Mouse (Mus musculus) embryo, embryonic 11.5 days (tissue): Measurements from ENCODE around the gene Polr2e.

Experiments used
- DNase-seq: peaks from one replicate; pipeline ENCODE4 v3.0.0-alpha.2; 2012; ENCODE audit warnings: low read depth, low spot score

The Polr2e gene

DNA sequence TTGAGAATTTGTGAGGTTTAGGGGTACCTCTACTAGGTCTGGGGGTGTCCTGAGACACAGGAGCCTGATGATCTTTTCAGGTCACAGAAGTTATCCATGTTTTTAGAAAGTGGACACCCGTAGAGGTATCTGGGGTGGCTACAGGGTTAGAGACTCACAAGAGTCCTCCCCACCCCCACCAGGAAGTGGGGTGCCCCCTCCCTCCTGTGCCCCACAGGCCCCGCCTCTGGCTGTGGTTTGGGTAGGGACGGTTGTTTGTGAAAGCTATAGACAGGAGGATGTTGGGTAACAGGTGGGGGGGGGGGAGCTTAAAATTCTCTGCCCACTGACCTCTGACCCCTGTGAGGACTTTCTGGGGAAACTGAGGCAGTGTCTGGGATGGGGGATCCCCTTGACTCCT is 22.2 kb downstream of the Polr2e start:
- no peak for DNase-seq

DNA sequence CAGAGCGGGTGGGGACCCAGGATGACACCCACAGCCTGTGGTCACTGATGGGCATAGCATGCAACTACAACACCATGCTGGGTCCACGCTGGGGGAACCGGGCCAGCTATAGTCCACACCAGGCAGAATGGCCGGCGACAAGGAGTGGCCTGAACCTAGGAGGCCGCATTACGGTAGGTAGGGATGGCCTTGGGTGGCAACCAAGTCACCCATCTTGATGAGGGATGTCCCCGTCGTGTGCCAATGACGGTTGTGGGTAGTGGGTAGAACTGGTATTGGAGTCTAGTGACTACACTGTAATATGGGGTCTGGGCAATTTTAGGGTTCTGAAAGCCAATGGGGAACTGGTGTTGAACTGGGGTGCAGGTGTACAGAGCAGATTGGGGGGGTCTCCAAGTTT is 22.7 kb downstream of the Polr2e start:
- DNase-seq, result no peak

DNA sequence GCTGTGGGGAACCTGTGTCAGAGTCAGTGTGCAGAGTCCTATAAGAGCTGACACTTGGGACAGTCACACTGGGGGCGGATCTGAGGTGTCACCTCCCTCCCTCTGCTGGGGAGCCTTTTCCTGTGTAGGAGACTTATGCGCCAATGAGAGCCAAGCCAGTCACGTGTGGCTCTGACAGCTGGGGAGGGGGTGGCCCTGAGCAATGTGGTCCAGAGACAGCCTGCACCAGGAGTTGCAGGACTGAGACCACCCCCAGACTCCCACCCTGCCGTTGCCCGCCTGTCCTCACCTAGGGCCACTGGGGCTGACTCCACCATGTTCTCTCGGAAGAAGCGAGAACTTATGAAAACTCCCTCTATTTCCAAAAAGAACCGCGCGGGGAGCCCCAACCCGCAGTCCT is 23.1 kb downstream of the Polr2e start, which contains the start of gene Arhgap45:
TSS of gene Arhgap45 (plus strand) at position 143 of the 400 bp plus-strand sequence.
- DNase-seq, result no peak

DNA sequence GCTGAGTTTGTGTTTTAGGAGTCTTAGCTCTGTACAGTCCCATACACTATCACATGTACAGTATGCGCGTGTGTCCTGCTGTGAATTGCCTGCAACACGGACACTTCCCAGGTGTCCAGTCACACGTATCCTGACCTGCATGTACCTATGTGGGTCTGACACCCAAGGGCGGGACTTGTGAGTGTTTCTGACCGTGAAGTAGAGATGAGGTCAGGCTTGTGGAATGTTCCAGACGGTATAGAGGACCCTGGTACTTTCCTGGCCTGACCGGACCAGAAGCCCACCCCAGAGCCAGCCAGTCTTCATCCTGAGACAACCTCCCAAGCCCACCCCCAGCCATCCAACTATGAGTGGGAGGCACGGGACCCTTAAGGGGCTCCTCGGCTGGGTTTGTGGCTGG is 24.0 kb downstream of the Polr2e start:
- DNase-seq, result no peak

DNA sequence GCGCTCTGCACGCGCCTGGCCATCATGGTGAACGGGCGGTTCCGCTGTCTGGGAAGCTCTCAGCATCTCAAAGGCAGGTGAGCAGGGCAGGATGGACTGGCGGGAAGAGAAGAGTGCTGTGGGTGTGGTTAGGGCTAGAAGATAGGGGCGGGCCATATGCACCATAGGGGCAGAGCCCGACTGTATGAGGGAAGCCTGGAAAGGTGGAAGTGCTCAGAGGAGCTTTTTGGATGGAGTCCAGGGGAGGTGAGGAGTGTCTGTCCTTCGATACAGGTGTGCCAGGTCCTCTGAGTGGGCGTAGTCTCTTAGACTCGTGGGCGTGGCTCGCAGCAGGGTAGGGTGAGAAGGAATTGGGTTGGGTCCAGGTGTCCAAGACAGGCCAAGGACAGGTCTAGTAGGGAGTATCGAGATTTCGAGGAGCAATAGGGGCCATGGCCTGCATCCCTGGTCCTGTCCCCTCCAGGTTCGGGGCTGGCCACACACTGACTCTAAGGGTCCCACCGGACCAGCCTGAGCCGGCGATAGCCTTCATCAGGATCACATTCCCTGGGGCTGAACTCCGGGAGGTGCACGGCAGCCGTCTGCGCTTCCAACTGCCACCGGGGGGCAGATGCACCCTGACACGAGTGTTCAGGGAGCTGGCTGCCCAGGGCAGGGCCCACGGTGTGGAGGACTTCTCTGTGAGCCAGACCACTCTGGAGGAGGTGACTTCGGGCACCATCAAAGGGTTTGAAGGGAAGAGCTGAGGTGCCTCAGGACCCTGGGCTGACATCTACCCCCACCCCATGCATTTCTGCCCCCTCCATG is 24.9 kb downstream of the Polr2e start:
- DNase-seq, result no peak

DNA sequence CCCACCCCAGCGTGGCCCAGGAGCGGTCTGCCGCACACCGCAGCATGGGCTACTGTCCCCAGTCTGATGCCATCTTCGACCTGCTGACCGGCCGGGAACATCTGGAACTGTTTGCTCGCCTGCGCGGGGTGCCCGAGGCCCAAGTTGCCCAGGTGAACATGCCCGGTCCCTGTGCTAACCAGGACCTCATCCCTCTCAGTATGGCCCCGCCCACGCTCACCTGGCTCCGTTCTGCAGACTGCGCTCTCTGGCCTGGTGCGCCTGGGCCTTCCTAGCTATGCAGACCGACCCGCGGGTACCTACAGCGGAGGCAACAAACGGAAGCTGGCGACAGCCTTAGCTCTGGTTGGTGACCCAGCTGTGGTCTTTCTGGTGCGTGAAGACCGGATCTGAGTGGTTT is 26.0 kb downstream of the Polr2e start:
- DNase-seq, result no peak

DNA sequence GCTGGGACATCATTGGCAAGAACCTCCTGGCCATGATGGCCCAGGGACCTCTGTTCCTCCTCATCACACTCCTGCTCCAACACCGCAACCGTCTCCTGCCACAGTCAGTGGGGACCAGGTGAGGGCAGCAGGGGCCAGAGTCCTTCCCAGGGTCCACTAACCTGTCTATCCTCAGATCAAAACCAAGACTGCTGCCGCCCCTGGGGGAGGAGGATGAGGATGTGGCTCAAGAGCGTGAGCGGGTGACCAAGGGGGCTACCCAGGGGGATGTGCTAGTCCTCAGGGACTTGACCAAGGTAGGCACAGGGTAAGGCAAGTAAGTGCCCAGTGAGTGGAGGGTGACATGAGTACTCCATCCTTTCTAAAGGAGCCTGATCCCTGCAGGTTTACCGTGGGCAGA is 27.9 kb downstream of the Polr2e start:
- DNase-seq, result no peak

DNA sequence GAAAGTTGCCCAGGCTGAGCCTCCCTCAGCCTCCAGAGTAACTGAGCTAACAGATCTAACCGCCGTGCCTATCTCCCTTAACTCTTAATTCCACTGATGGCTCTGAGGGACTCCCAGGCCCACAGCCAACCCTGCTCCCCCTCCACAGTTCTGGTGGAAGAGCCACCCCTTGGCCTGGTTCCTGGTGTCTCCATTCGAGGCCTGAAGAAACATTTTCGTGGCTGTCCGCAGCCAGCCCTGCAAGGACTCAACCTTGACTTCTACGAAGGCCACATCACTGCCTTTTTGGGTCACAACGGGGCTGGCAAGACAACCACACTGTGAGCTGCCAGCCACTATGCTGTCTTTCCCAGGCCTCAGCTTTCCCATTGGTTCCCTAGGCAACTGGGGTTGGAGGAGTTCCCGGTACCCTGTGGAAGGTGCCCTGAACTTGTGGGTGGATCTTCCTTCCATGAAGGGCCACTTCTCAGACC is 35.3 kb downstream of the Polr2e start:
- no peak for DNase-seq

DNA sequence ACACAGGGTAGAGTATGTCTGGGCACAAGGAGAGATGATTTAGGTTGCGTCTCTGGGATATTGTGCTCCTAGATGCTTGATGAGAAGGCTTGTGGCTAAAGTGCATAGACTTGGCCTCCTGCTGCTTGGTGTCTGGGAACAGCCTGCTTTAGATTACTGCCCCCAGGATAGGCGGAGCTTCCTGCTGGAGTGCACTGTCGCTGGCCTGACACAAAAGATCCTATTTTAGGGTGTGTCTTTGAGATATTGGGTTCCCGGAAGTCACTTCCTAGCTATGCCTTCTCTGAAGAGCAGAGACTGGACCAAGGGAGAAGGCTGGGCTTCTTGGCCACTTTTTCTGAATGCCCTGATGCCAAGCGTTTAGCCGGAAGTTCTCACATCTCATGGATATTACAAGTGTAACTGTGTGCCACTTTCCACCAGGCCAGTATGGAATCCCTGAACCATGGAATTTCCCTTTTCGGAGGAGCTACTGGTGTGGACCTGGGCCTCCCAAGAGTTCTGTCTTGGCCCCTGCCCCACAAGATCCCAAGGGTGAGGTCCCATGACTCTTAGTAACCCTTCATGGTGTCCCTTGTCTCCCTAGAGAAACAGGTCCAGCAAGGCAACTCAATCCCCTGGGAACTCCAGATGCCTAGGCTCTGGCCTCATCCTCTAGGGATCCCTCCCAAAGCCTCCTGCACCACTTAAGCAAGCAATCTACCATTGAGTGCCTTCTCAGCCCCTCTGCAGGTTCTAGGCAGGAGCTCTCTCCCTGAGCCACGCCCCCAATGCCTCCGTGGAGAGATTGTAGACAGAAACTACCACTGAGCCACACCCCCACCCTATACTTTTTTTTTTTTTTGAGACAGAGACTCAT is 36.0 kb downstream of the Polr2e start:
- no peak for DNase-seq

DNA sequence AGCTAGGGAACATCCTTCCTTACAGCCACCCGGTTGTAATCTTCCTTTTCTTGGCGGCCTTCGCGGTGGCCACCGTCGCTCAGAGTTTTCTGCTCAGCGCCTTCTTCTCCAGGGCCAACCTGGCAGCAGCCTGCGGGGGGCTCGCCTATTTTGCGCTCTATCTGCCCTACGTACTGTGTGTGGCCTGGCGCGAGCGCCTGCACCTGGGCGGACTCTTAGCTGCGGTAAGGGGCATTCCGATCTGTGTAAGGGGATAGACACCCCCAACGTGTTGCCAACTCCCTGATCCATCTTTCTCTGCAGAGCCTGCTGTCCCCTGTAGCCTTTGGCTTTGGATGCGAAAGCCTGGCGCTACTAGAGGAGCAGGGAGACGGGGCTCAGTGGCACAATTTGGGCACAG is 36.8 kb downstream of the Polr2e start:
- DNase-seq, result no peak

DNA sequence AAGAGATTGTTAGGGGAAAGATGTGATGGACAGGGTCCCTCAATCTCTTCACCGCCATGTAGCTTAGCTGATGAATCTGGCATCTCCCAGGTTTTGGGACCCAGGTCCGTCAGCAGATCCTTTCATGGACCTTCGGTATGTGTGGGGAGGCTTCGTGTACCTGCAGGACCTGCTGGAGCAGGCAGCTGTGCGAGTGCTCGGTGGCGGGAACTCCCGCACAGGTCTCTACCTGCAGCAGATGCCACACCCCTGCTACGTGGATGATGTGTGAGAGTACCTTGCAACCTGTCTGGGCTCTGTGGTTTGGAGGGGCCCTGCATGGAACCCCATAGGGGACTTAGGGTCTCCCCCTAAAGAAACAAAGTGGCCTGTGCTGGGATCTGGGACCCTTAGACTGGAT is 37.6 kb downstream of the Polr2e start:
- no peak for DNase-seq

DNA sequence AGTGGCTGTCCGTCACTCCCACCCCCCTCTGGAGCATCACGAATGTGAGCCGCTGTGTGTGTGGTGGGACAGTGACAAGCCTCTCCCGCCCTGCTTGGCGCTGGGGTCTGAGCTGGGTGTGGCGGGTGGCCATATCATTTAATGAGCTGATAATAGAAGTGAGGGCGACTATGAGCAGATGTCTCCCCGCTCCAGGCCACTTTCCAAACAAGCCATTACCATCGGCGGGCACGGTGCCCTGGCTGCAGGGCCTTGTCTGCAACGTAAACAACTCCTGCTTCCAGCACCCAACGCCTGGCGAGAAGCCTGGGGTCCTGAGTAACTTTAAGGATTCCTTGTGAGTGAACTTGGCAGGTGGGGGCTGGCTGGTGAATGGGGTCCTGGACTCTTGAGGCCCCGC is 41.8 kb downstream of the Polr2e start:
- no peak for DNase-seq

DNA sequence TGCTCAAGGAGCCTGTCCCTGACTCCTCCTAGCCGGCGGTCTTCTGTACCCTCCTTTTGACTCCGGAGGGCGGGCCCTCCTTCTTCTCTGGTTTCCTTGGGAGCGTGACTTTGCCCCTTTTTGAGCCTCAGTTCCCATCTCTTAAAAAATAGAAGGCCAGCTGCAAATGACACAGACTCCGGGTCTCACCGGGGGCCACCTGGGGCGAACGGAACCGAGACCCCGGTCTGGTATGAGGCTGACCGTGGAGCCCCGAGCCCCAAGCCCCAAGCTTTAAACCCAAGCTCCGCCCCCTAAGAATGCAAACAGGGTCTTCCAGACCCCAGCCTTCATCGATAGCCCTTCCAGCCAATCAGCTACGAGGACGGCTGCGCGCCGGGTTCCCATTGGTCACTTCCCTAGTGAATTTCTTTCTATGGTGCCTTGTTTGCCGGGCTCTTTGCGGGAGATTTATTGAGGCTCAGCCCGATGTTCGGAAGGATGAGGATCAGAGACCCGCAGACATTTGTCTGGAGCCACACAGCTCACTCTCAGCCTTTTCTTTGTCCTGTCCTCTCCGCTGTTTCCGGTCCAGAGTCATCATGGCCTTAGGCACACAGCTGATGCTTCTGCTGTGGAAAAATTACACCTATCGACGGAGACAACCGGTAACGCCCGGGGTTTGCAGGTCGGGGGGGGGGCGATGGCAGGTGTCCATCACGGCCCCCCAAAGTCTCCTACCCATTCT is 42.4 kb downstream of the Polr2e start:
- DNase-seq, result peak; percentile 82

DNA sequence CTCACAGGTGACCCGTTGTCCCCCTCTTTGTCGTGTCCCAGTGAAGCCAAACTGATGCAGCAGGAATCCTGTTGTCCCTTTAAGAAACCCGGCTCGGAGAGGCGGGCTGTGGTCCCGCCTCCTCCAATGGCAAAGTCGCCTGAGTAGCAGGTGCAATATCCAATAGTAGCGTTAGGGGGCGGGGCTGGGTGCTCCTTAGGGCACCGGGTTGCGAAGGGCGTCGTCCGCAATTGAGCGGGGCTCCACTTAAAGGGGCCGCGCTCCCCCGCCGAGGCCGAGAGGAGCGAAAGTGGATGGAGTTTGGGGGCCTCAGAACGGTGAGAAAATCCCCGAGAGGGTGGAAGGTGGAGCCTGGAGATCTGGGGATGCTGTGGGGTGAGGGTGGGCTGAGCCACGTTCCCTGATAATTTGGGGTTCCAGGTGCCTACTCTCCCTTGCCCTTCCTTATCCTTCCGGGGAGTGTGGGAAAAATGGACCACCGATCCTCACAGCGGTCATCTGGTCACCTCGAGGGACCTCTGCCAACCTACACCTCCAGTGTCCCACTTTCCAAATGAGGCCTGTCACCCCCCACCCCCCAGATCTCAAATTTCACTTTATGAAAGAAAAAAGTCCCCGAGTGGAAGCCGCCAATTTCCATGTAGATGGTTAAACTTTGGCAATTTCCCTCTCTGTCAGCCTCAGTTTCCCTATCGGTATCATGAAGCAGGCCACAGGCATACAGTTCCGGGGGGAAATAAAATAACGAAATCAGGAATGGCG is 43.1 kb downstream of the Polr2e start, which contains the start of gene Abca7:
TSS of gene Abca7 (plus strand) at position 223 of the 762 bp plus-strand sequence.
- peak; percentile 94 for DNase-seq

DNA sequence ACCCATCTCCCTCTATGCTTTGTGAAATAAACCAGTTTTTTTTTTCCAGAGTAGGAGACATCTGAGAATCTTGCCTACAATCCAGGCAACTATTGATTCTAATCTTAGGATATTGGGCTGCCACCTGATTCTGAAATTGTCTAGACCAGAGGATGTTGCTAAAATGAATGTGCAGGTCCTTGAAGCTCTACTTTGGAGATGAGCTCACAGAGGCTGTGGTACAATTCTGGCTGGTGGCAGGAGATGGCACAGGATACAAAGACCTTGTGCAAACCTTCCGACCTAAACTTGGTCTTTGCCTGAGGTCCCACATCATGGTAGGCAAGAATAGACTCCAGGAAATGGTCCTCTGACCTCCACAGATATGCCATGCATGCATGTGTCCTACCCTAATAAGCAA is 44.0 kb downstream of the Polr2e start:
- no peak for DNase-seq

DNA sequence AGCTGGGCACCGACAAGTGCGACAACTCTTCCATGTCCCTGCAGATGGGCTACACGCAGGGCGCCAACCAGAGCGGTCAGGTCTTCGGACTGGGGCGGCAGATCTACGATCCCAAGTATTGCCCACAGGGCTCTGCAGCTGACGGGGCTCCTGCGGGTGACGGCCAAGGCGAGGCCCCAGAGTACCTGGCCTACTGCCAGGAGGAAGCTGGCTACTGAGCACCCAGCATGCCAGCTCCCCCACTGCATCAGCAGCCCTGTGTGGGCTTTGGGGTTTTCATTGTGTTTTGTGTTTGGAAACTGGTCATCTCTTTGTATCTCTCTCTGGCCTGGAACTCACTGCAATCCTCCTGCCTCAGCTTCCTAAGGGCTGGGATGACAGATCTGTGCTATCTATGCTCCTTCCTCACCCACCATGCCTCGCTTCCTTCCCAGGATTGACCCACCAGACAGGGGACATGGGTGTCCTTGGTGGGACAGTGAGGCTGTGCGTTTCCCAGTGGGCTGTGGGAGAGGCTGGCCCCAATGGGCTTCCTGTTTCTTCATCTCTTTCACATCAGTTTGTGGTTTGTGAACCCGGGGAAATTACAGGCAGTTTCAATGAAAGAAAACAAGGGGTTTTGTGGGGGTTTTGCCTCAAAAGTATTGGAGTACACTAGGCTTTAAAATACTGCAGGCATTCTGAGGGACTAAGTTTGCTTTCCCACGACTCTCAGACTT is 45.0 kb downstream of the Polr2e start:
- DNase-seq, result no peak

DNA sequence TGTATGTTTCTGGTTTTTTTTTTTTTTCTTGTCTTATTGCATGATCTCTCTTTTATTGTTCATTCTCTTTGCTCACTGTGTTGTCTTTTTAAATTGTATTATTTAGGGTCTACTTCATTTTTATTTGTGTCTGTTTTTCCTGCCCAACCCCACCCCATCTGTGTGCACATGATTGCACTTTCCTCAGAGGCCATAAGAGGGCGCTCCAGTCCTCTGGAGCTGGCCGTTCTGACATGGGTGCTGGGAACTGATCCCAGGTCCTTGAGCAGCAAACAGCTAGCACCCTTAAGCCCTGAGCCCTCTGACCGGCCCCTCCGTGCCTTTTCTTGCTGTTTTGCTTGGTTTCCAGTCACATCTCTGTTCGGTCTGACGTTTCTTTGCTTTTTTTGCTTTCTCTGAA is 48.0 kb downstream of the Polr2e start:
- DNase-seq, result no peak

DNA sequence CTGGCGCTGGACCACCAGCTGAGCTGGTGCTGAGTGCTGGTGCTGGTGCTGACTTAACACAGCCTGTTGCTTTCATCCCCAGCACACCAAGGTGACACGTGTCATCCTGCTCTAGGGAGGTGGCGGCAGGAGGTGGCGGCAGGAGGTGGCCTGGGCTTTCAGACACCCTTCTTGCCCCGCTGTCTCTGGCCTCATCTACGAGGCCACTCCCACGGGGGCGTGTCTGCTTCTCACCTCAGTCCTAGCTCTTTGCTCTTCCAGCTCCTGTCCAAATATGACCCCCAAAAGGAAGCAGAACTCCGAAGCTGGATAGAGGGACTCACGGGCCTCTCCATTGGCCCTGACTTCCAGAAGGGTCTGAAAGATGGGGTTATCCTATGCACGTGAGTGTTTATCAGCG is 48.5 kb downstream of the Polr2e start:
- DNase-seq, result no peak

DNA sequence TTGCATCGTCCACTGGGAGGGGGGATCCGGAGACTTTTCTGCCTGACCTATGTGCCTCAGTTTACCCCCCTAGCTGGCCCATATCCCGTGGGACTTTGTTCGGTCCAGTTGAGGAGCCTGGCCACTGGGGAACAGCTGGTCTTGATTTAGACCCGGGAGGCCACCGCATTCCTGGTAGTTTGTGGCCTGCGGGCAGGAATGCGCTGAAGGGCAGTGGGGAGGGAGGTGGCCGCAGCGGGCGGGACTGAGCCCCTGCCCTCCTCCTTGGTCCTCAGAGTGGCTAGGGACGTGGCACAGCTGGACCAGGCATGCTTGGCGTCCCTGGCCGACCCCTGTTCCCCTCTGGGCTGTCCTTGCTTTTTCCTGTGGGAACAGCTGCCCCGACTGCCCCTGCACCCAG is 49.7 kb downstream of the Polr2e start:
- DNase-seq, result no peak

DNA sequence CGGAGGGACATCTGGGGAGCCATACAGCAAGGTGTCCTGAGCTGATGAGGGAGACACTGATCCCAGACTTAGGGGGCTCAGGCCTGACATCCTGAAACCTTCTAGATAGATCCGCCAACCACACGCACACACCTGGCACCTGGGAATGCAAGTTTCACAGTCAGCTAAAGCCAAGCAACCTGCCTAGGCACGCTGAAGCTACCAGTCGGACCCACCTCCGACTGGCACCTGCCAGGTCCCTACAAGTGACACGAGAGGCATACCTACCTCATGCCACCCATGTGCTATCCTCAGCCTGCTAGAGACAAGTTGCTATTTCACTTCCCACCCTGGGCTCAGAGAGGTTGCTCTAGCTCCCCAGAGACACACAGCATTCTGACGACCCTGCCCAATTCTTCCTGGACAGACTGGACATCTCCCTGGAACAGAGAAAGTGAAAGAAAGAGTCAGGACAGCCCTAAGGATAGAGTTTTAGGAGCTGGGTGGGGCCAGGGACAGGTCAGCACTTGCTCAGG is 50.3 kb downstream of the Polr2e start:
- DNase-seq, result no peak
